In genomic region chr13:60685216-60685615, GRCm38 (mm10) we compare ENCODE assay signal across 8 mouse cellular contexts.
DNase-seq lines count a peak whose midpoint lies in the region; ATAC-seq and TF ChIP-seq lines count a peak whose summit lies in the region.

No protein-coding gene starts in this region.

- no peak for TF ChIP-seq CTCF in midbrain, postnatal 0 days (IDR thresholded peaks at IDR 0.05)

- H3K36me3 ChIP-seq in hindbrain, embryonic 10.5 days: 0 out of 2 replicates have a peak, but pooled peaks cover 5% of the 10 kb centered on the region
- no peaks in the 10 kb centered on the region for H3K36me3 ChIP-seq in hindbrain, embryonic 12.5 days
- no peaks in the 10 kb centered on the region for H3K36me3 ChIP-seq in midbrain, postnatal 0 days (ENCODE audit: insufficient read depth, low read length)

- no peaks in the 10 kb centered on the region for H3K27me3 ChIP-seq in hindbrain, embryonic 10.5 days (ENCODE audit: insufficient read depth, poor library complexity, severe bottlenecking)
- no peaks in the 10 kb centered on the region for H3K27me3 ChIP-seq in hindbrain, embryonic 12.5 days
- no peaks in the 10 kb centered on the region for H3K27me3 ChIP-seq in midbrain, postnatal 0 days (ENCODE audit: insufficient read depth, low read length)

- no peak overlapping the region for H3K9ac ChIP-seq in hindbrain, embryonic 12.5 days
- no peak overlapping the region for H3K9ac ChIP-seq in midbrain, postnatal 0 days (replicated peaks; ENCODE audit: low read length, poor library complexity, severe bottlenecking)

- WGBS in hindbrain, embryonic 10.5 days: 73% methylated on average over 6 of the region's 6 CpGs
- WGBS in hindbrain, embryonic 12.5 days: 77% methylated on average over 6 of the region's 6 CpGs
- 25% methylated on average over 6 of the region's 6 CpGs for WGBS in midbrain, postnatal 0 days

- no peak for DNase-seq in hindbrain, embryonic 10.5 days (ENCODE audit: low spot score)
- DNase-seq in urinary bladder, postnatal 14 days (ENCODE audit: low spot score): peak; percentile 48
- DNase-seq in urinary bladder, postnatal 10 days (ENCODE audit: low spot score): no peak
- DNase-seq in heart, postnatal 4 days: peak; percentile 54
- peak; percentile 79 for DNase-seq in midbrain, postnatal 0 days (ENCODE audit: low spot score)
- DNase-seq in T-cell, adult 2 months (ENCODE audit: low spot score): no peak

- H3K4me1 ChIP-seq in hindbrain, embryonic 10.5 days (replicated peaks): peaks cover 42% of the 10 kb centered on the region
- peaks cover 31% of the 10 kb centered on the region for H3K4me1 ChIP-seq in hindbrain, embryonic 12.5 days
- 0 out of 2 replicates have a peak, but pooled peaks cover 10% of the 10 kb centered on the region for H3K4me1 ChIP-seq in midbrain, postnatal 0 days (ENCODE audit: insufficient read depth, low read length)

- peak overlapping the region; percentile 60 for H3K27ac ChIP-seq in hindbrain, embryonic 10.5 days
- H3K27ac ChIP-seq in hindbrain, embryonic 12.5 days: no peak overlapping the region
- H3K27ac ChIP-seq in midbrain, postnatal 0 days (ENCODE audit: low read depth, low read length): peak overlapping the region; percentile 49

- H3K9me3 ChIP-seq in hindbrain, embryonic 10.5 days: no peaks in the 10 kb centered on the region
- H3K9me3 ChIP-seq in hindbrain, embryonic 12.5 days (replicated peaks): no peaks in the 10 kb centered on the region
- no peaks in the 10 kb centered on the region for H3K9me3 ChIP-seq in midbrain, postnatal 0 days (ENCODE audit: low read length)

- H3K4me2 ChIP-seq in hindbrain, embryonic 12.5 days (replicated peaks): no peak overlapping the region
- no peak overlapping the region for H3K4me2 ChIP-seq in midbrain, postnatal 0 days (ENCODE audit: low read depth, low read length, poor library complexity, severe bottlenecking)

- ATAC-seq in hindbrain, embryonic 12.5 days (ENCODE audit: low FRiP score): no peak
- no peak for ATAC-seq in midbrain, postnatal 0 days (ENCODE audit: low FRiP score)
- ATAC-seq in granulocyte monocyte progenitor cell, adult 5-6 weeks (replicated peaks; ENCODE audit: poor library complexity, severe bottlenecking): no peak

- H3K4me3 ChIP-seq in hindbrain, embryonic 10.5 days: no peak overlapping the region
- H3K4me3 ChIP-seq in hindbrain, embryonic 12.5 days: no peak overlapping the region
- H3K4me3 ChIP-seq in midbrain, postnatal 0 days (ENCODE audit: low read depth, low read length): no peak overlapping the region

Comparison
In these comparisons a context has a peak if more than half of its experiments do, and no peak if none do; other contexts are left out.
1. DNase-seq: peak in urinary bladder, postnatal 14 days (single experiment), heart, postnatal 4 days (single experiment) and midbrain, postnatal 0 days (single experiment); none in hindbrain, embryonic 10.5 days (single experiment), urinary bladder, postnatal 10 days (single experiment) and T-cell, adult 2 months (single experiment).